Mouse (Mus musculus): ENCODE measurements at regions not wholly inside any gene's neighbourhood (a gene's known extent, or its start where the extent isn't known, plus 50 kb on each side); places are given as distances from the start of the nearest gene placed in this dataset.

GRCm38 (mm10) chr2:115119429-115120205 lies 461.9 kb upstream of the BC052040 start:
- no peaks in the 10 kb centered on the region for H3K27me3 ChIP-seq (replicated peaks; ENCODE audit: control insufficient read depth, insufficient read depth, low read length)
- peak; percentile 90 for ATAC-seq
- 58% methylated on average over 9 of the region's 9 CpGs for WGBS
- H3K4me2 ChIP-seq (ENCODE audit: low read length): no peak overlapping the region
- no peak overlapping the region for H3K9ac ChIP-seq (replicated peaks; ENCODE audit: low read depth, low read length)
- H3K4me3 ChIP-seq (replicated peaks; ENCODE audit: low read length): no peak overlapping the region
- peak overlapping the region; percentile 62; the same call in 1 of the 2 replicates for H3K27ac ChIP-seq (ENCODE audit: low read length)
- no peaks in the 10 kb centered on the region for H3K36me3 ChIP-seq (ENCODE audit: control insufficient read depth, insufficient read depth)
- no peaks in the 10 kb centered on the region for H3K9me3 ChIP-seq (ENCODE audit: control insufficient read depth, low read length)
- H3K4me1 ChIP-seq (replicated peaks; ENCODE audit: control insufficient read depth, insufficient read depth, low read length): peaks cover 8% of the 10 kb centered on the region

DNA sequence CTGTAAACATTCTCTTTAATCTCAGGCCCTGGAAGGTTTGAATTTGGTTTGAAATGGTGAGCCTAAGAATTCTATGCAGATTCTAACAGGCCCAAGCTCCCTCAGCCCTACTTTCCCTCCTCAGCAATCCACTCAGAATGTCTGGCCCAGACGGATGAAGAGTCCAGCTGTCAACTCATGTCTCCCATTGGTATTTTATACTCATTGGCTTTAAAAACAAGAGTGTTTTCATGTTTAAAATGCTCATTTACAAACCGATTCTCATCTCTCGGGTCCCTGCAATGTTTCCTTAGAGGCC lies 461.4 kb upstream of the BC052040 start:
- Histone ChIP-seq H3K27me3 (replicated peaks; ENCODE audit: control insufficient read depth, insufficient read depth, low read length) (no peaks in the 10 kb centered on the region), H3K27ac (ENCODE audit: low read length) (peak overlapping the region; percentile 62), H3K4me3 (replicated peaks; ENCODE audit: low read length) (no peak overlapping the region), H3K4me2 (ENCODE audit: low read length) (no peak overlapping the region), H3K9ac (replicated peaks; ENCODE audit: low read depth, low read length) (no peak overlapping the region), H3K9me3 (ENCODE audit: control insufficient read depth, low read length) (no peaks in the 10 kb centered on the region), H3K36me3 (ENCODE audit: control insufficient read depth, insufficient read depth) (no peaks in the 10 kb centered on the region), H3K4me1 (replicated peaks; ENCODE audit: control insufficient read depth, insufficient read depth, low read length) (peaks cover 8% of the 10 kb centered on the region)
- ATAC-seq: peak; percentile 91
- WGBS: 10% methylated on average over 3 of the region's 3 CpGs

- no peaks in the 10 kb centered on the region for H3K9me3 ChIP-seq (ENCODE audit: control insufficient read depth, low read length)
- H3K9ac ChIP-seq (replicated peaks; ENCODE audit: low read depth, low read length): no peak overlapping the region
- H3K4me2 ChIP-seq (ENCODE audit: low read length): no peak overlapping the region
- H3K36me3 ChIP-seq (ENCODE audit: control insufficient read depth, insufficient read depth): no peaks in the 10 kb centered on the region
- H3K27me3 ChIP-seq (replicated peaks; ENCODE audit: control insufficient read depth, insufficient read depth, low read length): no peaks in the 10 kb centered on the region
- no peak for ATAC-seq
- peaks cover 3% of the 10 kb centered on the region for H3K4me1 ChIP-seq (replicated peaks; ENCODE audit: control insufficient read depth, insufficient read depth, low read length)
- no peak overlapping the region for H3K27ac ChIP-seq (ENCODE audit: low read length)
- 76% methylated on average over 6 of the region's 6 CpGs for WGBS
- no peak overlapping the region for H3K4me3 ChIP-seq (replicated peaks; ENCODE audit: low read length)
Measured at GRCm38 (mm10) chr2:115126625-115127369, 454.7 kb upstream of the BC052040 start.

GRCm38 (mm10) chr2:115131746-115132145 lies 449.8 kb upstream of the BC052040 start:
- no peak for ATAC-seq
- Histone ChIP-seq H3K4me2 (ENCODE audit: low read length) (no peak overlapping the region), H3K27ac (ENCODE audit: low read length) (peak overlapping the region; percentile 80), H3K27me3 (replicated peaks; ENCODE audit: control insufficient read depth, insufficient read depth, low read length) (no peaks in the 10 kb centered on the region), H3K4me1 (replicated peaks; ENCODE audit: control insufficient read depth, insufficient read depth, low read length) (peaks cover 5% of the 10 kb centered on the region), H3K9me3 (ENCODE audit: control insufficient read depth, low read length) (no peaks in the 10 kb centered on the region), H3K36me3 (ENCODE audit: control insufficient read depth, insufficient read depth) (no peaks in the 10 kb centered on the region), H3K9ac (replicated peaks; ENCODE audit: low read depth, low read length) (no peak overlapping the region), H3K4me3 (replicated peaks; ENCODE audit: low read length) (no peak overlapping the region)
- 7% methylated on average over 2 of the region's 2 CpGs for WGBS

DNA sequence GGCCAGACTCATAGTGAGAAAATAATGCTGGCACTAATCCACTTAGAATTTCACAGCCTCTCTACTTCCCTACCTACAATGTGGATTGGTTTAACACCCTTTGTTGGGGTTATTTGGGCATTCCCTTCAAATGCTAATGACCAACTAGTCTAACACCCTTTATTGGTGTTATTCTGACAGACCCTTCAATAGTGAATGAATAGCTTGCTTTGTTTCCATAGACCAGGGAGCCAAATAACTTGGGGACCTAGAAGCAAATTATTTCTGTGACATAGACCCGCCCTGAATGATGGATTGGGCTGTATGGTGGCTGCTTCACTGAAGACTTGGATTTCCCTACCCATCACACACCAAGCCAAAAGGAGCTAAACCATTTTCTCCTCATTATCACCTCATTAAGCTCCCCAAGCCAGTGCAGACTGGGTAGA lies 449.3 kb upstream of the BC052040 start:
- Histone ChIP-seq H3K4me3 (replicated peaks; ENCODE audit: low read length) (no peak overlapping the region), H3K27me3 (replicated peaks; ENCODE audit: control insufficient read depth, insufficient read depth, low read length) (no peaks in the 10 kb centered on the region), H3K27ac (ENCODE audit: low read length) (peak overlapping the region; percentile 56; the same call in 1 of the 2 replicates), H3K4me2 (ENCODE audit: low read length) (no peak overlapping the region), H3K36me3 (ENCODE audit: control insufficient read depth, insufficient read depth) (no peaks in the 10 kb centered on the region), H3K4me1 (replicated peaks; ENCODE audit: control insufficient read depth, insufficient read depth, low read length) (peaks cover 5% of the 10 kb centered on the region), H3K9ac (replicated peaks; ENCODE audit: low read depth, low read length) (no peak overlapping the region), H3K9me3 (ENCODE audit: control insufficient read depth, low read length) (no peaks in the 10 kb centered on the region)
- WGBS: 3% methylated on average over 1 of the region's 1 CpGs
- ATAC-seq: peak; percentile 94

GRCm38 (mm10) chr2:115141416-115141815 lies 440.1 kb upstream of the BC052040 start:
- ATAC-seq: no peak
- Histone ChIP-seq H3K36me3 (ENCODE audit: control insufficient read depth, insufficient read depth) (no peaks in the 10 kb centered on the region), H3K4me2 (ENCODE audit: low read length) (no peak overlapping the region), H3K27ac (ENCODE audit: low read length) (no peak overlapping the region), H3K9me3 (ENCODE audit: control insufficient read depth, low read length) (no peaks in the 10 kb centered on the region), H3K9ac (replicated peaks; ENCODE audit: low read depth, low read length) (no peak overlapping the region), H3K4me3 (replicated peaks; ENCODE audit: low read length) (no peak overlapping the region), H3K4me1 (replicated peaks; ENCODE audit: control insufficient read depth, insufficient read depth, low read length) (no peaks in the 10 kb centered on the region), H3K27me3 (replicated peaks; ENCODE audit: control insufficient read depth, insufficient read depth, low read length) (no peaks in the 10 kb centered on the region)

DNA sequence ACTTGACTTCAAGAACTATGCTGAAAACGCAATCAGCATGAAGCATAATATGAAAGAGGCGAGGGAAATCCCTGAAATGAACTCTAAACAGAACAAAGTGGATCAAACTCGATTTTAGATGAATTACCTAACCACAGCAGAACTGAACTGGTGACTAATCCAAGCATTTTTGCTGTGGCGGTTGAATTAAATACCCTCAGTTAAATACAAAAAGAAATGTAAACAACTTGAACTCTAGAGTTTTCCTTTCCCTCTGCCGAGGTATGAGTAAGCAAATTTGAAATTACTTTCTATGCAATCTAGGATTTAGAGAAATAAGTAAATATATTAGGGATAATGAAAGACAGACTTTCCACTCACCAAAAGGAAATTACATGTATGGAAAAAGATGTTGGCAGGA lies 409.4 kb upstream of the BC052040 start:
- Histone ChIP-seq H3K27me3 (replicated peaks; ENCODE audit: control insufficient read depth, insufficient read depth, low read length) (no peaks in the 10 kb centered on the region), H3K4me2 (ENCODE audit: low read length) (no peak overlapping the region), H3K4me3 (replicated peaks; ENCODE audit: low read length) (no peak overlapping the region), H3K9me3 (ENCODE audit: control insufficient read depth, low read length) (no peaks in the 10 kb centered on the region), H3K4me1 (replicated peaks; ENCODE audit: control insufficient read depth, insufficient read depth, low read length) (no peaks in the 10 kb centered on the region), H3K27ac (ENCODE audit: low read length) (no peak overlapping the region), H3K36me3 (ENCODE audit: control insufficient read depth, insufficient read depth) (no peaks in the 10 kb centered on the region), H3K9ac (replicated peaks; ENCODE audit: low read depth, low read length) (no peak overlapping the region)
- WGBS: 76% methylated on average over 5 of the region's 5 CpGs
- ATAC-seq: no peak

DNA sequence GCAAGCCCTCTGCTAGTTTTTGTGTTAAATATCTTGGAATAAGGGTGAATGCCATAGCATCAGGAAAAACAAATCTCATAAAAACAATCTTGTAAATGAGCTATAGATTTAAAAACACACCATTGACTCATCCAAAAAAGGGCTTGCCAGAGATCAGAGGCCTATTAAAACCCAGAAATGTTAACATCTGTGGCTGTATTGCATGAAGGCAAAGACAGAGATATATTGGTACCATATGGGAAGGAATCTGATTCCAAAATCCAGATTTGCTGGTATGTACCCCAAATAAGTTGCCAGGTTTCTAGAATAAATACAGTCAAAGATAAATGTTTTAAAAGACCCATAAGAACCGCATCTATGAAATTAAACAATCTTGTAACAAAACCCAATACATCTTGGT lies 404.4 kb upstream of the BC052040 start:
- Histone ChIP-seq H3K36me3 (ENCODE audit: control insufficient read depth, insufficient read depth) (no peaks in the 10 kb centered on the region), H3K9ac (replicated peaks; ENCODE audit: low read depth, low read length) (no peak overlapping the region), H3K4me3 (replicated peaks; ENCODE audit: low read length) (no peak overlapping the region), H3K9me3 (ENCODE audit: control insufficient read depth, low read length) (no peaks in the 10 kb centered on the region), H3K27ac (ENCODE audit: low read length) (no peak overlapping the region), H3K27me3 (replicated peaks; ENCODE audit: control insufficient read depth, insufficient read depth, low read length) (no peaks in the 10 kb centered on the region), H3K4me2 (ENCODE audit: low read length) (no peak overlapping the region), H3K4me1 (replicated peaks; ENCODE audit: control insufficient read depth, insufficient read depth, low read length) (no peaks in the 10 kb centered on the region)
- ATAC-seq: no peak
- 86% methylated on average over 1 of the region's 1 CpGs for WGBS

GRCm38 (mm10) chr2:115177896-115178295 lies 403.6 kb upstream of the BC052040 start:
- Histone ChIP-seq H3K9me3 (ENCODE audit: control insufficient read depth, low read length) (no peaks in the 10 kb centered on the region), H3K36me3 (ENCODE audit: control insufficient read depth, insufficient read depth) (no peaks in the 10 kb centered on the region), H3K4me2 (ENCODE audit: low read length) (no peak overlapping the region), H3K4me1 (replicated peaks; ENCODE audit: control insufficient read depth, insufficient read depth, low read length) (no peaks in the 10 kb centered on the region), H3K27me3 (replicated peaks; ENCODE audit: control insufficient read depth, insufficient read depth, low read length) (no peaks in the 10 kb centered on the region), H3K9ac (replicated peaks; ENCODE audit: low read depth, low read length) (no peak overlapping the region), H3K4me3 (replicated peaks; ENCODE audit: low read length) (no peak overlapping the region), H3K27ac (ENCODE audit: low read length) (no peak overlapping the region)
- ATAC-seq: no peak
- 52% methylated on average over 1 of the region's 1 CpGs for WGBS
